Mouse (Mus musculus) cerebellum, adult (tissue): ENCODE data around the gene Olfr1161.
"Not testable (repeated sequence)": the region's sequence is repeated elsewhere in the genome, so short reads cannot be mapped to it uniquely, and the experiment has no call there.

Experiments
- ATAC-seq: cut with Nextera tagmentation; 2 replicates; pipeline ENCODE4 v1.9.2; 2017; ENCODE audit warnings: mild to moderate bottlenecking, moderate library complexity, mixed read lengths; ENCODE audit not compliant: insufficient number of reproducible peaks, low FRiP score, low TSS enrichment

The Olfr1161 gene

GRCm38 (mm10) chr2:88022474-88022873 is at the start of gene Olfr1161:
Gene Olfr1161 (plus strand): TSS chr2:88022774.
- ATAC-seq: not testable (repeated sequence)

- no peak for ATAC-seq
Observed at GRCm38 (mm10) chr2:87974563-87974962, 48.0 kb upstream of the Olfr1161 start, which contains the start of gene Olfr74. Gene Olfr74 (minus strand): TSS chr2:87974663.

GRCm38 (mm10) chr2:87989813-87990212 is 32.8 kb upstream of the Olfr1161 start, which contains the start of gene Olfr1158:
Gene Olfr1158 (plus strand): TSS chr2:87990113.
- no peak for ATAC-seq

- ATAC-seq: no peak
Observed at GRCm38 (mm10) chr2:88007515-88008318, 14.9 kb upstream of the Olfr1161 start, which contains the start of gene Olfr1160. Gene Olfr1160 (minus strand): TSS chr2:88008268.

GRCm38 (mm10) chr2:88037599-88037998 is 15.0 kb downstream of the Olfr1161 start, which contains the start of gene Olfr73:
Gene Olfr73 (minus strand): TSS chr2:88037699.
- no peak for ATAC-seq

- no peak for ATAC-seq
Observed at GRCm38 (mm10) chr2:88051029-88051428, 28.5 kb downstream of the Olfr1161 start, which contains the start of gene Olfr1162. Gene Olfr1162 (minus strand): TSS chr2:88051129.

GRCm38 (mm10) chr2:88063587-88063986 is 41.0 kb downstream of the Olfr1161 start:
- no peak for ATAC-seq

GRCm38 (mm10) chr2:88071730-88072129 is 49.2 kb downstream of the Olfr1161 start, which contains the start of gene Olfr1163:
Gene Olfr1163 (minus strand): TSS chr2:88071830.
- no peak for ATAC-seq
